21 mouse cellular contexts compared by ENCODE assay signal in genomic region chr10:122017743-122018142, GRCm38 (mm10). TPM values are rescaled to one million over a fixed set of nuclear protein-coding genes. Genes with fewer than 3 reads are reported as not detected.
DNase-seq lines count a peak whose midpoint lies in the region; ATAC-seq and TF ChIP-seq lines count a peak whose summit lies in the region.
"Had no signal": no experiment of that assay in that cellular context is flagged by ENCODE, and none has a peak within 500 bp of the region (broad histone marks: within the 10 kb centered on the region; RNA-seq: fewer than 3 reads in every experiment).

No protein-coding gene starts in this region.

- 64% methylated on average over 8 of the region's 8 CpGs for WGBS in lung, embryonic 15.5 days
- 25% methylated on average over 8 of the region's 8 CpGs for WGBS in liver, adult 2 months
- WGBS in liver, embryonic 16.5 days (ENCODE audit: insufficient replicate concordance): 67% methylated on average over 8 of the region's 8 CpGs

- 0 out of 2 replicates have a peak, but pooled peaks have one; percentile 2 for TF ChIP-seq CTCF in liver, adult 2 months (IDR thresholded peaks at IDR 0.05; ENCODE audit: low read depth, low read length)

- no peaks in the 10 kb centered on the region for H3K79me2 ChIP-seq in liver, adult 2 months (ENCODE audit: control insufficient read depth, insufficient read depth, low read length)

- no peak overlapping the region for H3K4me3 ChIP-seq in lung, embryonic 15.5 days
- H3K4me3 ChIP-seq in liver, adult 2 months (ENCODE audit: insufficient read depth, low read depth, low read length): no peak overlapping the region
- no peak overlapping the region; the same call in 1 of the 2 replicates for H3K4me3 ChIP-seq in liver, embryonic 16.5 days (ENCODE audit: low read depth, low read length)
- H3K4me3 ChIP-seq: forebrain, embryonic 13.5 days; heart, embryonic 12.5 days; hindbrain, embryonic 10.5 days; limb, embryonic 15.5 days; midbrain, embryonic 15.5 days; myocyte had no signal

- no peaks in the 10 kb centered on the region for H3K36me3 ChIP-seq in lung, embryonic 15.5 days
- H3K36me3 ChIP-seq in liver, adult 2 months (ENCODE audit: control insufficient read depth, insufficient read depth, low read length): no peaks in the 10 kb centered on the region
- no peaks in the 10 kb centered on the region for H3K36me3 ChIP-seq in liver, embryonic 16.5 days (ENCODE audit: control insufficient read depth, insufficient read depth)
- H3K36me3 ChIP-seq: heart, embryonic 12.5 days; limb, embryonic 15.5 days; midbrain, embryonic 15.5 days had no signal

- peaks cover 44% of the 10 kb centered on the region for H3K4me1 ChIP-seq in lung, embryonic 15.5 days
- H3K4me1 ChIP-seq in liver, adult 2 months (ENCODE audit: control insufficient read depth, insufficient read depth, low read length): peaks cover 4% of the 10 kb centered on the region
- peaks cover 4% of the 10 kb centered on the region; the same call in 1 of the 2 replicates for H3K4me1 ChIP-seq in liver, embryonic 16.5 days (ENCODE audit: control insufficient read depth, low read depth, low read length)

- H3K27ac ChIP-seq in lung, embryonic 15.5 days: 0 out of 2 replicates have a peak overlapping the region, but pooled peaks have one; percentile 70
- H3K27ac ChIP-seq in liver, adult 2 months (replicated peaks; ENCODE audit: insufficient read depth, low read depth, low read length): no peak overlapping the region
- no peak overlapping the region; the same call in 1 of the 2 replicates for H3K27ac ChIP-seq in liver, embryonic 16.5 days (ENCODE audit: low read length)
- H3K27ac ChIP-seq: forebrain, embryonic 13.5 days had no signal

- TF ChIP-seq POLR2A in liver, adult 2 months (IDR thresholded peaks at IDR 0.05; ENCODE audit: extremely low read depth, insufficient read depth, low read length): no peak

- no peak for ATAC-seq in lung, embryonic 15.5 days (ENCODE audit: borderline replicate concordance, extremely low read depth, low FRiP score, low TSS enrichment)
- ATAC-seq in liver, embryonic 16.5 days (ENCODE audit: low read depth): peak; percentile 84
- no peak for ATAC-seq in megakaryocyte, adult 5-6 weeks (ENCODE audit: poor library complexity, severe bottlenecking)
- ATAC-seq in monocyte, adult 5-6 weeks (replicated peaks; ENCODE audit: insufficient number of reproducible peaks, low FRiP score, low TSS enrichment, poor library complexity, severe bottlenecking): no peak

- no peaks in the 10 kb centered on the region for H3K27me3 ChIP-seq in lung, embryonic 15.5 days
- H3K27me3 ChIP-seq in liver, adult 2 months (ENCODE audit: control insufficient read depth, insufficient read depth, low read length): no peaks in the 10 kb centered on the region
- H3K27me3 ChIP-seq in liver, embryonic 16.5 days (ENCODE audit: control insufficient read depth, insufficient read depth, low read depth, low read length): no peaks in the 10 kb centered on the region
- H3K27me3 ChIP-seq: forebrain, embryonic 13.5 days; limb, embryonic 15.5 days; midbrain, embryonic 15.5 days had no signal

- H3K9ac ChIP-seq in lung, embryonic 15.5 days: no peak overlapping the region
- H3K9ac ChIP-seq in liver, adult 2 months (ENCODE audit: low read depth, low read length): no peak overlapping the region
- no peak overlapping the region for H3K9ac ChIP-seq in liver, embryonic 16.5 days (ENCODE audit: low read depth, low read length)
- H3K9ac ChIP-seq: forebrain, embryonic 13.5 days; heart, embryonic 12.5 days; limb, embryonic 15.5 days; midbrain, embryonic 15.5 days had no signal

- no peak for DNase-seq in lung, postnatal 4 days
- peak; percentile 60 for DNase-seq in liver, adult 2 months (ENCODE audit: extremely low read depth, low read depth, low spot score)
- DNase-seq in yolk sac, embryonic 10.5 days (ENCODE audit: low spot score): peak; percentile 80
- DNase-seq in layer of hippocampus, adult 9-11 months: no peak
- DNase-seq: cerebellum, adult 9-10 months; gastrocnemius, postnatal 10 days; heart, adult 18-20 months; heart, postnatal 10 days; kidney, postnatal 36 days; left cerebral cortex, postnatal 4 days; thymus, postnatal 25 days had no signal

- H3K4me2 ChIP-seq in lung, embryonic 15.5 days: no peak overlapping the region
- H3K4me2 ChIP-seq in liver, embryonic 16.5 days (ENCODE audit: low read depth, low read length): peak overlapping the region; percentile 24; the same call in 1 of the 2 replicates
- H3K4me2 ChIP-seq: forebrain, embryonic 13.5 days; limb, embryonic 15.5 days; midbrain, embryonic 15.5 days had no signal

- no peaks in the 10 kb centered on the region for H3K9me3 ChIP-seq in lung, embryonic 15.5 days
- H3K9me3 ChIP-seq in liver, embryonic 16.5 days (replicated peaks; ENCODE audit: control insufficient read depth, low read length): no peaks in the 10 kb centered on the region
- H3K9me3 ChIP-seq: forebrain, embryonic 13.5 days; hindbrain, embryonic 10.5 days; limb, embryonic 15.5 days; midbrain, embryonic 15.5 days had no signal

RNA-seq across cellular contexts. Expression of gene Srgap1, which starts 29.4 kb away (rescaled TPM):
- polyA plus RNA-seq in lung, embryonic 15.5 days (2015; fragmentation: Nextera tagmentation; extraction: Ambion mirVana): 9.7 and 10.7 TPM in 2 replicates
- 0.54 and 0.55 TPM in 2 replicates for total RNA-seq in liver, adult 2 months (2014; rRNA removed)
- 0.16 and 0.31 TPM in 2 replicates for polyA plus RNA-seq in liver, adult 2 months (2012; rRNA removed)
- 1.1 TPM in 2 replicates for polyA plus RNA-seq in liver, embryonic 16.5 days (2015; fragmentation: Nextera tagmentation; extraction: Ambion mirVana)
- total RNA-seq in megakaryocyte, adult 5-6 weeks (2015): 0.07 and 0.18 TPM in 2 replicates
- 0.07 and 1.1 TPM in 2 replicates for total RNA-seq in megakaryocyte, adult 5-6 weeks (2017)
- total RNA-seq in monocyte, adult 5-6 weeks (2017): 0.10 TPM in 1 of 3 replicates, not detected in the others

Comparison
In these comparisons a context has a peak if more than half of its experiments do, and no peak if none do; other contexts are left out.
1. DNase-seq: peak in liver, adult 2 months (single experiment) and yolk sac, embryonic 10.5 days (single experiment); none in lung, postnatal 4 days (0 of 2) and layer of hippocampus, adult 9-11 months (single experiment).